Comparison of ENCODE assay signal across 19 mouse cellular contexts in genomic region chr12:58653751-58654150, GRCm38 (mm10).
A peak's percentile ranks its signal among the peaks of the same experiment; 100 is the strongest.
DNase-seq lines count a peak whose midpoint lies in the region; ATAC-seq and TF ChIP-seq lines count a peak whose summit lies in the region.
"Had no signal": no experiment of that assay in that cellular context is flagged by ENCODE, and none has a peak within 500 bp of the region (broad histone marks: within the 10 kb centered on the region; RNA-seq: fewer than 3 reads in every experiment).

No protein-coding gene starts in this region.

- TF ChIP-seq CTCF in brain, embryonic 14.5 days (IDR thresholded peaks at IDR 0.05; ENCODE audit: borderline replicate concordance, extremely low read depth, insufficient read depth, insufficient read length) = no peak

- no peaks in the 10 kb centered on the region for H3K36me3 ChIP-seq in hindbrain, embryonic 16.5 days (ENCODE audit: control insufficient read depth, insufficient read depth, low read length)
- no peaks in the 10 kb centered on the region for H3K36me3 ChIP-seq in hindbrain, embryonic 10.5 days
- H3K36me3 ChIP-seq in midbrain, embryonic 15.5 days (replicated peaks) = no peaks in the 10 kb centered on the region
- H3K36me3 ChIP-seq in midbrain, embryonic 11.5 days (ENCODE audit: control insufficient read depth, insufficient read depth, low read length) = no peaks in the 10 kb centered on the region
- H3K36me3 ChIP-seq in liver, embryonic 12.5 days = no peaks in the 10 kb centered on the region
- H3K36me3 ChIP-seq: G1E had no signal

- peaks cover 9% of the 10 kb centered on the region for H3K4me1 ChIP-seq in hindbrain, embryonic 16.5 days (ENCODE audit: control insufficient read depth, insufficient read depth, low read depth, low read length)
- H3K4me1 ChIP-seq in hindbrain, embryonic 10.5 days (replicated peaks) = peaks cover 3% of the 10 kb centered on the region
- H3K4me1 ChIP-seq in midbrain, embryonic 15.5 days = peaks cover 13% of the 10 kb centered on the region
- H3K4me1 ChIP-seq in midbrain, embryonic 11.5 days (ENCODE audit: control insufficient read depth, insufficient read depth, low read length) = no peaks in the 10 kb centered on the region
- H3K4me1 ChIP-seq in liver, embryonic 12.5 days = no peaks in the 10 kb centered on the region
- H3K4me1 ChIP-seq: megakaryocyte, embryonic 14.5 days had no signal

- H3K9ac ChIP-seq in hindbrain, embryonic 16.5 days (ENCODE audit: low read depth, low read length) = no peak overlapping the region
- no peak overlapping the region for H3K9ac ChIP-seq in midbrain, embryonic 15.5 days
- no peak overlapping the region for H3K9ac ChIP-seq in midbrain, embryonic 11.5 days (ENCODE audit: low read length)
- H3K9ac ChIP-seq in liver, embryonic 12.5 days = no peak overlapping the region
- H3K9ac ChIP-seq: liver, embryonic 14.5 days had no signal

- H3K27ac ChIP-seq in hindbrain, embryonic 16.5 days (ENCODE audit: low read depth, low read length) = 0 out of 2 replicates have a peak overlapping the region, but pooled peaks have one; percentile 56
- no peak overlapping the region for H3K27ac ChIP-seq in hindbrain, embryonic 10.5 days
- 0 out of 2 replicates have a peak overlapping the region, but pooled peaks have one; percentile 8 for H3K27ac ChIP-seq in midbrain, embryonic 15.5 days
- no peak overlapping the region for H3K27ac ChIP-seq in midbrain, embryonic 11.5 days (ENCODE audit: low read depth, low read length)
- H3K27ac ChIP-seq in liver, embryonic 12.5 days = no peak overlapping the region
- H3K27ac ChIP-seq: liver, embryonic 14.5 days had no signal

- no peak for TF ChIP-seq POLR2A in brain, embryonic 14.5 days (IDR thresholded peaks at IDR 0.05; ENCODE audit: borderline replicate concordance, extremely low read depth, insufficient read depth, insufficient read length, poor library complexity, severe bottlenecking)

- H3K9me3 ChIP-seq in hindbrain, embryonic 16.5 days (ENCODE audit: control insufficient read depth, low read length) = no peaks in the 10 kb centered on the region
- H3K9me3 ChIP-seq in hindbrain, embryonic 10.5 days = no peaks in the 10 kb centered on the region
- H3K9me3 ChIP-seq in midbrain, embryonic 15.5 days = no peaks in the 10 kb centered on the region
- H3K9me3 ChIP-seq in midbrain, embryonic 11.5 days (ENCODE audit: control insufficient read depth, low read length) = no peaks in the 10 kb centered on the region
- no peaks in the 10 kb centered on the region for H3K9me3 ChIP-seq in liver, embryonic 12.5 days (replicated peaks)
- H3K9me3 ChIP-seq: G1E; megakaryocyte, embryonic 14.5 days had no signal

- WGBS in hindbrain, embryonic 16.5 days = 52% methylated on average over 6 of the region's 6 CpGs
- 81% methylated on average over 6 of the region's 6 CpGs for WGBS in hindbrain, embryonic 10.5 days
- WGBS in midbrain, embryonic 15.5 days = 45% methylated on average over 6 of the region's 6 CpGs
- 78% methylated on average over 6 of the region's 6 CpGs for WGBS in midbrain, embryonic 11.5 days
- WGBS in liver, embryonic 12.5 days (ENCODE audit: insufficient replicate concordance) = 62% methylated on average over 6 of the region's 6 CpGs

- no peak overlapping the region for H3K4me3 ChIP-seq in hindbrain, embryonic 16.5 days (ENCODE audit: low read length)
- H3K4me3 ChIP-seq in hindbrain, embryonic 10.5 days = no peak overlapping the region
- H3K4me3 ChIP-seq in midbrain, embryonic 15.5 days = no peak overlapping the region
- no peak overlapping the region for H3K4me3 ChIP-seq in midbrain, embryonic 11.5 days (ENCODE audit: low read depth, low read length)
- H3K4me3 ChIP-seq in liver, embryonic 12.5 days = no peak overlapping the region
- H3K4me3 ChIP-seq: megakaryocyte, embryonic 14.5 days; myocyte had no signal

- 0 out of 2 replicates have a peak, but pooled peaks have one; percentile 52 for ATAC-seq in hindbrain, embryonic 16.5 days
- ATAC-seq in midbrain, embryonic 15.5 days (replicated peaks) = peak; percentile 71
- no peak for ATAC-seq in midbrain, embryonic 11.5 days (ENCODE audit: low FRiP score)
- ATAC-seq in liver, embryonic 12.5 days = no peak

- no peak for DNase-seq in hindbrain, embryonic 10.5 days (ENCODE audit: low spot score)
- DNase-seq in midbrain, embryonic 11.5 days (ENCODE audit: low spot score, missing footprints) = no peak
- peak; percentile 78 for DNase-seq in brain, embryonic 14.5 days (ENCODE audit: low read depth)
- DNase-seq in layer of hippocampus, adult 8-10 months (ENCODE audit: low spot score in 2 of 2) = peak; percentile 48 to 54
- no peak for DNase-seq in cerebellum, postnatal 25 days
- DNase-seq: cerebellum, adult 11 months; gastrocnemius, postnatal 36 days; heart, postnatal 14 days; kidney, adult 9 months; kidney, postnatal 4 days; thymus, postnatal 4 days had no signal

- no peaks in the 10 kb centered on the region for H3K27me3 ChIP-seq in hindbrain, embryonic 16.5 days (replicated peaks; ENCODE audit: control insufficient read depth, insufficient read depth, low read length)
- H3K27me3 ChIP-seq in hindbrain, embryonic 10.5 days (ENCODE audit: insufficient read depth, poor library complexity, severe bottlenecking) = no peaks in the 10 kb centered on the region
- no peaks in the 10 kb centered on the region for H3K27me3 ChIP-seq in midbrain, embryonic 15.5 days (replicated peaks)
- H3K27me3 ChIP-seq in midbrain, embryonic 11.5 days (ENCODE audit: control insufficient read depth, insufficient read depth, low read length) = no peaks in the 10 kb centered on the region
- no peaks in the 10 kb centered on the region for H3K27me3 ChIP-seq in liver, embryonic 12.5 days (replicated peaks)
- H3K27me3 ChIP-seq: megakaryocyte, embryonic 14.5 days had no signal

- no peak overlapping the region for H3K4me2 ChIP-seq in hindbrain, embryonic 16.5 days (ENCODE audit: low read length)
- no peak overlapping the region for H3K4me2 ChIP-seq in midbrain, embryonic 15.5 days
- H3K4me2 ChIP-seq in midbrain, embryonic 11.5 days = no peak overlapping the region
- H3K4me2 ChIP-seq in liver, embryonic 12.5 days = no peak overlapping the region
- H3K4me2 ChIP-seq: heart, embryonic 11.5 days had no signal

Comparison
In these comparisons a context has a peak if more than half of its experiments do, and no peak if none do; other contexts are left out.
1. ATAC-seq: peak in hindbrain, embryonic 16.5 days (single experiment) and midbrain, embryonic 15.5 days (single experiment); none in midbrain, embryonic 11.5 days (single experiment) and liver, embryonic 12.5 days (single experiment).
2. H3K27ac ChIP-seq: peak in hindbrain, embryonic 16.5 days (single experiment) and midbrain, embryonic 15.5 days (single experiment); none in hindbrain, embryonic 10.5 days (single experiment), midbrain, embryonic 11.5 days (single experiment) and liver, embryonic 12.5 days (single experiment).
3. DNase-seq: peak in brain, embryonic 14.5 days (single experiment) and layer of hippocampus, adult 8-10 months (2 of 2); none in hindbrain, embryonic 10.5 days (single experiment), midbrain, embryonic 11.5 days (single experiment) and cerebellum, postnatal 25 days (0 of 2).